Mouse (Mus musculus) cerebellum, adult 2 months (tissue): ENCODE measurements around the gene Kcnj10.

Source experiments
- CTCF ChIP-seq: fragments of 200-500 bp; IDR thresholded peaks from 2 replicates; pipeline ENCODE4 v1.5.1; 2011; ENCODE audit warnings: low read depth, mild to moderate bottlenecking, control low read depth, low read length, moderate library complexity, borderline replicate concordance; ENCODE audit not compliant: insufficient read depth
- POLR2A ChIP-seq: fragments of 200-500 bp; IDR thresholded peaks from 2 replicates; pipeline ENCODE4 v1.6.1; 2011; ENCODE audit warnings: low read length, control low read depth, borderline replicate concordance; ENCODE audit not compliant: insufficient read depth

DNA sequence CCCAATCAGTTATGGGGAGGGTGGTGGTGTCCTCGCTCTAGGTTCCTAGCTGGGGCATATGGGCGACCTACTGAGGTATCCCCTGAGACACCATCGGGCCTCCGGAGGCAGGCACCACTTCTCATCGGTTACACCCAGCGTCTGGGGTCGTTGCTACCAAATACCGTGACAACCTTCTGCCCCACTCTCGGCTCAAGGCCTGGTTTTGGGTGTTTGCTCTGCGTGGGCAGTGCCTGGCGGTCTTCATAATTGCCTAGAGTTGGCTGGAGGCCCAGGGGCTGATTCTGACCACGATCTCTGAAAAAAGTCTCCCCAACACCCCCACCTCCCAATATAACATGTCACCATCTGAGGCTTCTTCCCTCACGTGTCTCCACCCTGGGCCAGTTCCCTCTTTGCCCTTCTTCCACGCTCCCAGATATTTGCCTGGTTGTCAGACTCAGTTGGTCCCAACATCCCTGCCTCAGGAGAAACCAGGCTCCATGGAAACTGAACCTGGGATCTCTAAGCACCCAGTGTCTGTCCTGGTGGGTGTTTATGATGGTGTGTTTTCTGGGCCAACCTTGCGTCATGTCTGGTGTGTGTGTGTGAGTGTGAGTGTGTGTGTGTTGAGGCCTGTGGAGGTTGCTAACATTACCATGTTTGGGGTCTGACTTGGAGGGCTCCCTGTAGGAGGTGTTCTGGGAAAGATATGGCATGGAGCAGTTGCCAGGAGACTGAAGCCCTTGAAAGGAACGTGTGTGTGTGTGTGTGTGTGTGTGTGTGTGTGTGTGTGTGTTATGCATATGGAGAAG is 28.0 kb upstream of the Kcnj10 start:
- no peak for TF ChIP-seq POLR2A
- no peak for TF ChIP-seq CTCF
